Mouse (Mus musculus): ENCODE data around the gene Eif6.

The Eif6 gene

GRCm38 (mm10) chr2:155787949-155788931, 38.5 kb downstream of the Eif6 start:
- DNase-seq (ENCODE audit: low spot score) = no peak

GRCm38 (mm10) chr2:155786905-155787304, 39.8 kb downstream of the Eif6 start:
- DNase-seq (ENCODE audit: low spot score) = no peak

GRCm38 (mm10) chr2:155784534-155784933, 42.2 kb downstream of the Eif6 start:
- DNase-seq (ENCODE audit: low spot score) = peak; percentile 29

GRCm38 (mm10) chr2:155779506-155779905, 47.2 kb downstream of the Eif6 start:
- no peak for DNase-seq (ENCODE audit: low spot score)

GRCm38 (mm10) chr2:155779066-155779465, 47.7 kb downstream of the Eif6 start:
- DNase-seq (ENCODE audit: low spot score) = no peak

GRCm38 (mm10) chr2:155778004-155778403, 48.7 kb downstream of the Eif6 start:
- no peak for DNase-seq (ENCODE audit: low spot score)

- DNase-seq (ENCODE audit: low spot score) = no peak
These were observed 49.1 kb downstream of the Eif6 start for GRCm38 (mm10) chr2:155777688-155777985.

GRCm38 (mm10) chr2:155776824-155777687, 49.7 kb downstream of the Eif6 start:
- DNase-seq (ENCODE audit: low spot score) = no peak

- DNase-seq (ENCODE audit: low spot score) = no peak
These were observed 51.0 kb downstream of the Eif6 start for GRCm38 (mm10) chr2:155775685-155776263.

GRCm38 (mm10) chr2:155774927-155775684, 51.6 kb downstream of the Eif6 start, which contains the start of gene Mmp24:
TSS of gene Mmp24 (plus strand) at chr2:155775342.
- no peak for DNase-seq (ENCODE audit: low spot score)

- no peak for DNase-seq (ENCODE audit: low spot score)
These were observed 52.3 kb downstream of the Eif6 start for GRCm38 (mm10) chr2:155774261-155774926.

GRCm38 (mm10) chr2:155773664-155774063, 53.1 kb downstream of the Eif6 start:
- no peak for DNase-seq (ENCODE audit: low spot score)

All from adipocyte (in vitro differentiated cells).